Mouse (Mus musculus): Measurements from ENCODE around the gene Limch1. TPM values are rescaled to one million over a fixed set of nuclear protein-coding genes. Genes with fewer than 3 reads are reported as not detected.

The Limch1 gene
- total RNA-seq, 1 experiment from 2014 or later: 127 TPM

- DNase-seq: no peak
Measured at GRCm38 (mm10) chr5:66983104-66983503, 237.5 kb downstream of the Limch1 start.

- DNase-seq: no peak
Measured at GRCm38 (mm10) chr5:66988926-66989325, 243.3 kb downstream of the Limch1 start.

GRCm38 (mm10) chr5:66989531-66989930 is 243.9 kb downstream of the Limch1 start:
- DNase-seq: no peak

- DNase-seq: no peak
Measured at GRCm38 (mm10) chr5:66992401-66992800, 246.8 kb downstream of the Limch1 start.

GRCm38 (mm10) chr5:66993076-66993475 is 247.4 kb downstream of the Limch1 start:
- DNase-seq: no peak

- no peak for DNase-seq
Measured at GRCm38 (mm10) chr5:66996124-66996523, 250.5 kb downstream of the Limch1 start.

GRCm38 (mm10) chr5:66996886-66997599 is 251.4 kb downstream of the Limch1 start:
- DNase-seq: peak; percentile 86

GRCm38 (mm10) chr5:66997600-66997930 is 251.9 kb downstream of the Limch1 start:
- no peak for DNase-seq

GRCm38 (mm10) chr5:66998341-66998740 is 252.7 kb downstream of the Limch1 start:
- no peak for DNase-seq

- no peak for DNase-seq
Measured at GRCm38 (mm10) chr5:67002346-67002745, 256.7 kb downstream of the Limch1 start.

GRCm38 (mm10) chr5:67004619-67005018 is 259.0 kb downstream of the Limch1 start:
- no peak for DNase-seq

- peak; percentile 49 for DNase-seq
Measured at GRCm38 (mm10) chr5:67011043-67011870, 265.6 kb downstream of the Limch1 start.

GRCm38 (mm10) chr5:67011985-67012384 is 266.4 kb downstream of the Limch1 start:
- no peak for DNase-seq

- DNase-seq: no peak
Measured at GRCm38 (mm10) chr5:67013926-67014325, 268.3 kb downstream of the Limch1 start.

- peak; percentile 80 for DNase-seq
Measured at GRCm38 (mm10) chr5:67016450-67016849, 270.8 kb downstream of the Limch1 start.

- DNase-seq: no peak
Measured at GRCm38 (mm10) chr5:67024459-67025050, 278.9 kb downstream of the Limch1 start.

- no peak for DNase-seq
Measured at GRCm38 (mm10) chr5:67025095-67025494, 279.5 kb downstream of the Limch1 start.

GRCm38 (mm10) chr5:67025581-67025980 is 280.0 kb downstream of the Limch1 start:
- no peak for DNase-seq

GRCm38 (mm10) chr5:67028786-67029185 is 283.2 kb downstream of the Limch1 start:
- DNase-seq: no peak

- no peak for DNase-seq
Measured at GRCm38 (mm10) chr5:67029946-67030345, 284.3 kb downstream of the Limch1 start.

GRCm38 (mm10) chr5:67032601-67033000 is 287.0 kb downstream of the Limch1 start:
- DNase-seq: no peak

- DNase-seq: no peak
Measured at GRCm38 (mm10) chr5:67043932-67044331, 298.3 kb downstream of the Limch1 start.

- peak; percentile 28 for DNase-seq
Measured at GRCm38 (mm10) chr5:67048003-67048402, 302.4 kb downstream of the Limch1 start.

Data from adrenal gland, postnatal 25 days (tissue).